Mouse (Mus musculus) small intestine, adult 2 months (tissue): Measurements from ENCODE around the gene Cacul1.

Experiments
- CTCF ChIP-seq: fragments of 200-500 bp; IDR thresholded peaks from 2 replicates; pipeline ENCODE4 v1.5.1; 2012; ENCODE audit warnings: low read depth, mild to moderate bottlenecking, control low read depth, inconsistent platforms, low read length, moderate library complexity, mixed read lengths; ENCODE audit not compliant: insufficient replicate concordance, insufficient read length; ENCODE audit errors: extremely low read depth
- POLR2A ChIP-seq: fragments of 200-500 bp; IDR thresholded peaks from 2 replicates; pipeline ENCODE4 v1.6.1; 2012; ENCODE audit warnings: low read depth, mild to moderate bottlenecking, control low read depth, inconsistent platforms, low read length, moderate library complexity

DNA sequence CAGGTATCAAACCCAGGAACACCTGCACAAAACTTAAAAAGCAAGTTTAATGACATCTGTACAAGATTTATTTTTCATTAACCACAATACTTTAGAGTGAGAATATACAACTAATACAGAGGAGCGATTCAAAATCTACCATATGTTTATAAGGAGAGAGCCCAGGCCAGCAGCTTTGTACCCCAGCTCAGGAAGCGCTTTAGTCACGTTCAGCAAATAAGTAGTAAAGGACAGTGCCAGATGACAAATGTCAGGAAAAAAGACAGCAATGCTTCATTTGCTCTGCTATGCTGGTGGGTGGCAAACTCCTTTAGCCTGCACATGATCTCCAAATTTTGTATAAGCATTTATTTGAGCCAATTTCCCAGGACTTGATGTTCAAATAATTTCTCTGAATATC, 56.1 kb downstream of the Cacul1 start:
- TF ChIP-seq POLR2A (no peak), CTCF (no peak)
